Mouse (Mus musculus) embryo, embryonic 10.5 days (tissue): Measurements from ENCODE around the gene Pofut1.

ENCODE experiments used
- DNase-seq: peaks from one replicate; pipeline ENCODE4 v3.0.0-alpha.2; 2015; ENCODE audit warnings: low spot score

Gene Pofut1

DNA sequence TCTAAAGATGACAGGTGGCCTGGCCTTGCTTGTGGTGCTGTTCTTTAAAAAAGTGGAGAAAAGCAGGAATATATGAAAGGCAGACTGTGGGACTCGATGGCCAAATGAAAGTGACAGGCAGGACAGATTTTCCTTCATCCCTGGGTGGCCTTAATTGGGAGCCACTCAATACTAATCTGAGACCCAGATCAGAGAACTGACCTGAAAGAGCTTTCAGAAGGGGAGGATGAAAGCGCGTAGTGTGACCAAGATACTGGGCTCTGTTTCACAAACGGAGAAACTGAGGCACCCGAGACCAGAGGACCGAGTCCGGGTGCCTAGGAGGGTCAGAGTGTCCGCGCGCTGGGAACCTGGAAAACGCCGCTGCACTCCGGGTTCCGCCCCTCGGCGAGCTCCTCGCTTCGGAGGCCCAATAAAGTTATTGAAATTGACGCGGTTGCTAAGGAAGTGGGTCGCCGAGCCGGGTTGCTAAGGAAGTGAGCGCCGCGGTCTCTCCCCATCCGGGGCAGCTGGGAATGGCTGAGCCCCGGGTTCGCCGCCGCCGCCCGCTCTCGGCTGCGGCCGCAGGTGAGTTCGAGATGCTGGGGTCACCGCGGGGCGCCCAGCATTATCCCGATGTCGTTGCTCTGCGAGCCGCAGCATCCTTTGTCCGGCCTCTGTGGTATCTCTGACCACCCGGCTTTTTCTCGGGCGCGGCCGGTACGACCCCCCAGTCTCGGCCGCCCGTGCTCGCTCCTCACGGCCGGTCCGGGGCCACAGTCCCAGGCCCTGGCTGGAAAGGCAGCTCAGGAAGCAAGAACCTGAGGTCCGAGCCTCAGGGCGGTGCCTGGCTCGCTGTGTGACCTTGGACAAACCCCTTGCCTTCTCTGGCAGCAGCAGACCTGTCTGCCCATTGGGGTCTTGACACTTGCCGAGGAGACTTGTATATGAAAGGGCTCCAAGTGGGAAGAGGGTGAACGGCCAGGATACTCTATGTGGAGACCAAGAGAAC lies 49.9 kb downstream of the Pofut1 start, which contains the start of gene Kif3b:
Gene Kif3b (plus strand): TSS at position 476 of the 991 bp plus-strand sequence.
- DNase-seq: peak; percentile 94

DNA sequence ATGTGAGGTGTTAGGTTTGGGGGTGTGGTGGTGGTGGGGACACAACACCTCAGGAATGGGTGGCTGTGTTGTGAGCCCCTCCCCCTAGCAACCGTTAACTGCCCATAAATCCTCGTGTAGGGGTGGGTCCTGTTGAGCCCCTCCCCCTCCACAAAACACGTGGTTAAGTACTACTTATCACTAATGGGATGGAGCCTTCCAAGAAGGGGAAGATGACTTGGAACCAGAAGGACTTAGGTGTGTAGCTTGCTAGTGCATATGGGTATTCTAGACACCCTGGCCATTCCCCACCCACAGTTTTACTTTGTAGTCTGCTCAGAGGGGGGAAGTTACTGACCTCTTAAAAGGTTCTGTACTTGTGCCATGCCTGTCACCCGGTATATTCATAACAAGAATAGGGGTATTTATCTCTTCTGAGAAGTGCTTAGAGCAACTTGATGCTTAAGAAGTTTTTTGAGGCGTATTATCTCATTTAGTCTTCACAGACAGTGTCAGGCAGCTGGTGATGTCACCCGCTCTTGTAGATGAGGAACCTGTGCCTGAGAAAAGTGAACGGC lies 51.0 kb downstream of the Pofut1 start:
- DNase-seq: peak; percentile 37

DNA sequence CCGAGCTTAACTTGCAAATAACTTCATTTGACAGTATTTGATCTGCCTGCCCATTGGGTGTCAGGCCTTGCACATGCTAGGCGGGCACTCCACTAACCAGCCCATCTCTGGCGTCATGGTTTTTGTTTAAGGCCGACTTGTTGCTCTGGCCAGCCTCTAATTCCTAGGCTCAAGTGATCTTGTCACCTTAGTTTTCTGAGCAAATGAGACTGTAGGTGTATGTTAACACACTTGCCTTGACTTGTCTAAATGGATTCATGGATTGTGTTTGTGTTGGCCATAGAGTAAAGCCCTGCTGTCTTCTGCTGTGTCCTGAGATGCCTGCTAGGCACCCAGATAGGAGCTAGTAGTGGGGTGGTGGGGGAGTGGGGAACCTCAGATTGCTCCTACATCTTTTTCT lies 53.9 kb downstream of the Pofut1 start:
- DNase-seq: no peak

DNA sequence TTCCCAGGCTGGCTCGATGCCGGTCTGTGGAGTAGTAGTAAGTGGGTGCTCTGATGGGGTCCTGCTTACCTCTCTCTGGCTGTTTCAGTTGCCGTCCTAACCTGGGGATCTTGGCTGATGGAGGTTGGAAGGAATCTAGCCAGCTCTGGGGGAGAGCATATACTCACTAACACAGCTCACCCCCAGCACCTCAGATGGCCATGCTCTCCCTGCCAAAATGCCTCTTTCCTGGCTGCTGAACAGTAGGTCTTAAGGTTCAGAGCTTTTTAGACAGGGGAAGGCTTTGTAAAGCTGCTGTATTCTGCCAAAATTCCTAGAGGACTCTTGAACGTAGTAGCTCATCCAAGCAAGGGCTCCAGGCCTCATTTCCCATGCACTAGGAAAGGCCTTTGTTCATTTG lies 56.4 kb downstream of the Pofut1 start:
- no peak for DNase-seq

DNA sequence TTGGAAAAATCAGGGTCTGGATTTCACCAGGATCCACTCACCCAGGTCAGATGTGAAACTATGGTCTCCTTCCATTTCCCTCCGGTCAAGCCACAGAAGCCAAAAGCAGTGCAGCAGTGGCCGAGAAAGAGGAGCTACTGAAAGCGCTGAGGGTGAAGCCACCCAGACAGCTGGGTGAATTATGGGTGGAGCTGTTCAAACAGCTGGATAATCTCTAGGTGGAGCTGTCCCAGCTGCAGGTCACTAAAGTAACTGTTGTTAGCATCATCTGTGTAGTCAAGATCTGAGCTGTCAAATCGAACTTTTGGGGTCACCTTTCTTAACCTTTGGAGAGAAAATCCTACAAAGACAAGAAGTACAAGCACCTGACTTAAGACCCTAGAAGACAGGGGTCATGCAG lies 57.1 kb downstream of the Pofut1 start:
- DNase-seq: no peak

DNA sequence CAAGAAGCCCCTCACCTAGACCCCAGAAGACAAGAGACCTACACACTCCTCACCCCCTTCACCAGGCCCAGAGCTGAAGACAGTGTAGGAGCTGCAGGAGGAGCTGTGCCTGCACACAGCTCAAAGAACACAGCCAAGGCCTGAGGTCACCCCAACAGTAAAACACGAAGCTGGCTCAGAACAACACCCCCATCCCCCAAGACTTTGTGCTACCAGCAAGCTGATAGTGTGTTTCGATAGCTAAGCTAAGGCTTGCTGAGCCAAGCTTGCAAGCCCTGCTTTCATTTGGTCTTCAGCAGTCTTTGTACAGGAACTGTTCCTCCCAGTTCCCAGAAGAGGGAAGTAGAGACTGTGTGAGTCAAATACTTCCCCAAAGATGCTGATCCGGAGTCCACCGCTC lies 57.5 kb downstream of the Pofut1 start:
- no peak for DNase-seq

DNA sequence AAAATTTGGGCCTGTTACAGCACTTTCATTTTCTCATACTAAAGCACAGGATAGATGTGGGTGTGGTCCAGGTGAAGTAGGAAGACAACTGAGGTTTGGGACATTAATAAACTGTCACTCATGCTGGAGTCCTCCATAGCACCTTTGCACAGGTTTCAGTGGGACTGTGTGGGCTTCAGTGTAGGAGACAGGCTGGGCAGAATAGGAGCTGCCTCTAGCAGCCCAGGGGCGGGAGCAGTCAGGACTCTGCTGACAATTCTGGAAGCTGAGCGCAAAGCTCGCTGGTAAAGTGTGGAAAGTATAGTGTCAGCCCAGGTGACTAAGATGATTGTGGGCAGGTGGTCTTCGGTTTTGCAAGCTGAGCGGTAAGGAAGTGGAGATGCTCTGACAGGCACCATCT lies 59.8 kb downstream of the Pofut1 start:
- no peak for DNase-seq

DNA sequence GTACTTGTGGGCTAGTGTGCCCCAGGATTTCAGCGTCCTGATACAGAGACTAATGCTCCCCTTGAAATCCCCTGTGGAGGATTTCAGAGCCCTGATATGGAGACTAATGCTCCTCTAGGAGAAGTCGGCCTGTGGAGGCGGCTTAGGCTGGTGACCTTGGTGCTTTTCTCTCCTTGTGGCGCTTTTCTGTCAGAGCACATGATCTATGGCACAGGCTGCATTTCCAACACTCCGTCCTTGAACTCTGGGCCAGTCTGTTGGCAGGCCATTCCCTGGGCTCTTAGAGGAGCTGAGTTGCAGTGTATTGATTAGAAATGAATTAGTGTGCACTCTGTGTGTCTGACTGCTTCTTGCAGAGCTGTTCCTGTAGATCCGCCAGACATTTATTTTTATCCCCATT lies 63.9 kb downstream of the Pofut1 start:
- no peak for DNase-seq

DNA sequence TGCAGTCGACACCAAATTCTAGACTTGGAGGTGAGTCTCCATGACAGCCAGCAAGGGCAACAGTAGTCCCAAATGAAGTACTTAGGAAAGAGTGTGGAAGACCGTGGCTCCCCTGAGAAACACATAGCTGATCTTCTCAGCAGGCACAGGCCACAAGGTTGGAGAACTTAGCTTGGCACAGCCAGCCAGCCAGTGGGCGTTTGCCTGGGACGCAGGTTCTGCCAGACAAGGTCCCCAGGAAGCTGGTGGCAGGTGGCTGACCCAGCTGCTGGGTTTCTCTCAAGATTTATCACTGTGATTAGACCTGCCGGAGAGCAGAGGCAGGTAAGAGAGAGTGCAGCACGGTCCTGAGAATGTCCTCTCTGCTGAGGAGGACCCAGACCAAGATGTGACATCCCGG lies 67.3 kb downstream of the Pofut1 start:
- DNase-seq: no peak

DNA sequence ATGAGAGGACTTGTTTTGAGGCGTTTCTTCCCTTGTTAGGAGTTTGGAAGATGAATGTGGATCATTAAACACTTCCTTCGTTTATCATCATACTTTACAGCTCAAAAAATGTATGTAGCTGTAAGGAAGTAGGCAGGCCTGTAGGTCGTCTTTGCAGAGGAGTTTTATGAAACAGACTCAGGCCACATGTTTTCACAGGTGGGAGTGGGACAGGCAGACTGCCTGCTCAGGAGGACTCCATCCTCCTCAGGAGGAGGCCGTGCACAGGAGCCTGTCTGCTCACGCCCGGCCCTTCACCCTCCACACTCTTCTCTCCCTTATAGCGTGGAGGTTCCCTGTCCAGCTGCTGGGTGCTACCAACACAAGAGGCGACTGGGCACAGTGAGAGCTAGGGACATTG lies 67.8 kb downstream of the Pofut1 start:
- no peak for DNase-seq

DNA sequence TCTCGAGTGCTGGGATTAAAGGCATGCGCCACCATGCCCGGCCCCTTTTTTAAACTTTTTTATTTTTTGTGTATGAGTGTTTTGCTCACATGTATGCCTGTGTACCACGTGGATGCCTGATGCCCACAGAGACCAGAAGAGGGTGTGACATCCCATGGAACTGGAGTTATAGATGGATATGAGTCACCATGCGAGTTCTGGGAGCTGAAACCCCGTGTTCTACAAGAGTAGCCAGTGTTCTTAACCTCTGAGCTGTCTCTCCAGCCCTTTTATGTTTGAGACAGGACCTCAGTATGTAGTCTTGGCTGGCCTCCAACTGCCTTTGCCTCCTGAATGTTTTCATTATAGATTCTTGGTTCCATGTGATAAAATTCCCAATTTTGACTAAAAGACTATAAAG lies 68.9 kb downstream of the Pofut1 start:
- no peak for DNase-seq

DNA sequence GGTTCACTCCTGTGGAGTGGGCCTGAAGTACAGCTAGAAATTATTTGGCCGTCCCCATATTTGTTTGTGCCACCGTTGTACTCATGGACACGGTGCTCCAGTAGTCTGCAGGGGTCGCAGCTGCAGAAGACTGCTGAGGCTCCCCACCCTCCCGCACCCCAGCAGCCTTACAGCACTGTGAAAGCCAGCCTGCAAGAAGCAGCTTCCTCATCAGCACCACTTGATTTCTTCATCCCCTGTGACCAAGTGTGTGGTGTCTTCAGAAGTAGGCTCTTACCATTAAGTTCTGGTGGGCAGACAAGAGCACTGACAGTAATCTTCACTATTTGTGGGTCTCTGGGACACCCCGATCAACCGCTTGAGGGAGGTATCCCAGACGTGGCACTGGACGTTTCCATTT lies 71.6 kb downstream of the Pofut1 start:
- DNase-seq: no peak

DNA sequence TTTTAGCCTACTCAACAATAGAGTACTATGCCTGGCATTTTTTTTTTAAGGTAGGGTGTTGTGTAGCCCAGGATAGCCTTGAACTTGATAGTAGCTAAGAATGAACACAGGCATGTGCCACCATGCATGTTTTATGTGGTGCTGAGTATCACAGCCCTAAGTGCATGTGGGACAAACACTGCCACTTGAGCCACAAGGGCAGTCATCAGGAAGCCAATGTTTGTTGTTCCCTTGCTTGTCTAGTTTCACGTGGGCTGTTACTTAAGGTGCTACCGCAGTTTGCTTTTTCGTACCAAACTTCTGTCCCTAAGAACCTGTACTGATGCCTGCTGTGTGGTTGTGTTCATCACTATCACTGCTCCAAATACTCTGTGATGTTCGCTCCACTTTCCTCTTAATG lies 77.1 kb downstream of the Pofut1 start:
- DNase-seq: no peak

DNA sequence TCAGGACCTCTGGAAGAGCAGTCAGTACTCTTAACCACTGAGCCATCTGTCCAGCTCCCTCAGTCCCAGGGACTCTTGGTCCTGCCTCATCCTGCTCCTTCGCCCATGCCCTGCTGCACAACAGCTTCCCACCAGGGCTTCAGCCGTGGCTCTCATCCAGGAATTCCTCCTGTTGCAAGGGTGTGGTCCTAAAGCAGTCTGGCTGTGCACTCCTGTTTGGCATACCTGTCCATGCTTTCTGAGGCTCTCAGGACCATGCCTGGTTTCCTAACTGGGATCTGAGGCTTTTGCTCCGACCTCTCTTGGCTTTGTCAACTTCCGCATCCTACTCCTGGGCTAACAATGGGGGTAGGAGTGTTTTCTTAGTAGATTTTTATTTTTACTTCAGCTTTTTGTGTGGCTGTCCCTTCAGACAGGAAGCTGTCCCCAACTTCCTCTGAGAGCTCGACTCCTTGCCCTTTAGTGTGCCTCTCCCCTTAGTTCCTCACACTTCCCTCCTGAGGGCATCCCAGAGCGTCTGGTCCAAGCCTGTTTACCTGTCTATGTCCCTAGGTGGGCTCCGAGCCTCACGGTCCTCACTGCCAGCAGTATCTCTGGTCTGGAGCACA lies 77.8 kb downstream of the Pofut1 start:
- no peak for DNase-seq
